Mouse (Mus musculus): Measurements from ENCODE around the gene Gm20388.

GRCm38 (mm10) chr8:122641406-122641805, 2730.8 kb downstream of the Gm20388 start:
- TF ChIP-seq CTCF (conservative IDR thresholded peaks at IDR 0.05; ENCODE audit: insufficient read depth, insufficient read length, low read depth, low read length): no peak
- TF ChIP-seq POLR2A (IDR thresholded peaks at IDR 0.05; ENCODE audit: low read depth, low read length): no peak

Measured in kidney, adult 2 months (tissue).